Mouse (Mus musculus): Measurements from ENCODE around the gene Epha4.

GRCm38 (mm10) chr1:77412285-77412684, 102.6 kb downstream of the Epha4 start:
- TF ChIP-seq CTCF (IDR thresholded peaks at IDR 0.05; ENCODE audit: low read depth, low read length) = no peak
- no peak for TF ChIP-seq GATA1 (IDR thresholded peaks at IDR 0.05; ENCODE audit: borderline replicate concordance, low read length)
- no peak for TF ChIP-seq POLR2AphosphoS5 (IDR thresholded peaks at IDR 0.05; ENCODE audit: insufficient replicate concordance, low read depth, low read length)
- TF ChIP-seq TAL1 (conservative IDR thresholded peaks at IDR 0.05; ENCODE audit: low read depth, low read length) = no peak
